10 mouse cellular contexts compared by ENCODE assay signal in the genomic region with DNA sequence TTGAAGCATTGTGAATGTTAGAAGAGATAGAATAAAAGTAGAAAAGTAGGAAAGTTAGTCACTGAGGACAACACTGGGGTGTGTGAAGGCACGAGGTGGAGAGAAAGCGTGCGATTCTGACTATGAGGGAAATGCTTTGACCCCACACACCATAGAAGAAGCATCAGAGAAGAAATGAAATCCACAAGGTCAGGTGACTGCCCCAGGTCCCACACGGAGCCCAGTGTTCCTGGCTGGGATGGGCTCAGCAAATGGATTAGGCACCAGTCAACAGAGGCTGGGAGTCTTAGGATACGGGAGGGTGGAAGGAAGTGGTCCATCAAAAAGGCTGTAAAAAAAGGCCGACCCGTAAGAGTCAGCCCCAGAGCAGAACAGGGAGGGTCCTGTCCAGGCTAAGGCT. TPM values are rescaled to one million over a fixed set of nuclear protein-coding genes. Genes with fewer than 3 reads are reported as not detected.
DNase-seq lines count a peak whose midpoint lies in the region; ATAC-seq and TF ChIP-seq lines count a peak whose summit lies in the region.
"Had no signal": no experiment of that assay in that cellular context is flagged by ENCODE, and none has a peak within 500 bp of the region (broad histone marks: within the 10 kb centered on the region; RNA-seq: fewer than 3 reads in every experiment).

No protein-coding gene starts in this region.

- TF ChIP-seq CTCF in kidney, postnatal 0 days (IDR thresholded peaks at IDR 0.05; ENCODE audit: low read depth), result no peak
- TF ChIP-seq CTCF in kidney, adult 2 months (conservative IDR thresholded peaks at IDR 0.05; ENCODE audit: insufficient read depth, insufficient read length, low read depth, low read length), result no peak

- no peak overlapping the region for H3K4me3 ChIP-seq in kidney, postnatal 0 days (replicated peaks; ENCODE audit: low read depth, low read length)
- H3K4me3 ChIP-seq in kidney, adult 2 months (ENCODE audit: insufficient read depth, low read depth, low read length), result no peak overlapping the region
- H3K4me3 ChIP-seq in neural tube, embryonic 13.5 days, result no peak overlapping the region

- 56% methylated on average over 7 of the region's 7 CpGs for WGBS in kidney, postnatal 0 days
- WGBS in kidney, adult 2 months, result 75% methylated on average over 7 of the region's 7 CpGs
- 78% methylated on average over 7 of the region's 7 CpGs for WGBS in neural tube, embryonic 13.5 days

- ATAC-seq in kidney, postnatal 0 days (replicated peaks; ENCODE audit: low FRiP score, low read depth), result no peak
- ATAC-seq in neural tube, embryonic 13.5 days (ENCODE audit: low read depth), result no peak

- no peak for TF ChIP-seq POLR2A in kidney, adult 2 months (IDR thresholded peaks at IDR 0.05; ENCODE audit: low read depth, low read length)

- no peak overlapping the region for H3K9ac ChIP-seq in kidney, postnatal 0 days (ENCODE audit: low read depth, low read length)
- no peak overlapping the region for H3K9ac ChIP-seq in neural tube, embryonic 13.5 days

- no peaks in the 10 kb centered on the region for H3K9me3 ChIP-seq in kidney, postnatal 0 days (replicated peaks; ENCODE audit: low read length)
- H3K9me3 ChIP-seq in neural tube, embryonic 13.5 days, result no peaks in the 10 kb centered on the region

- peak overlapping the region; percentile 28; the same call in 1 of the 2 replicates for H3K27ac ChIP-seq in kidney, postnatal 0 days
- no peak overlapping the region for H3K27ac ChIP-seq in kidney, adult 2 months (ENCODE audit: insufficient read depth, low read depth, low read length)
- peak overlapping the region; percentile 13; the same call in 1 of the 2 replicates for H3K27ac ChIP-seq in neural tube, embryonic 13.5 days (replicated peaks)

- H3K27me3 ChIP-seq in kidney, postnatal 0 days (ENCODE audit: insufficient read depth, low read length), result no peaks in the 10 kb centered on the region
- no peaks in the 10 kb centered on the region for H3K27me3 ChIP-seq in kidney, adult 2 months (replicated peaks; ENCODE audit: control insufficient read depth, insufficient read depth, low read length)
- no peaks in the 10 kb centered on the region for H3K27me3 ChIP-seq in neural tube, embryonic 13.5 days

- intact Hi-C loops in heart, postnatal 10 days (cut with DNase I), result no loop called here

- 0 out of 2 replicates have a peak, but pooled peaks cover 5% of the 10 kb centered on the region for H3K4me1 ChIP-seq in kidney, postnatal 0 days (replicated peaks; ENCODE audit: insufficient read depth, low read length)
- H3K4me1 ChIP-seq in kidney, adult 2 months (ENCODE audit: control insufficient read depth, insufficient read depth, low read length), result no peaks in the 10 kb centered on the region
- peaks cover 35% of the 10 kb centered on the region for H3K4me1 ChIP-seq in neural tube, embryonic 13.5 days (replicated peaks)

- peak; percentile 90 for DNase-seq in heart, adult 11 months
- DNase-seq in heart, postnatal 10 days, result no peak
- DNase-seq in kidney, postnatal 0 days (ENCODE audit: low spot score), result no peak
- no peak for DNase-seq in kidney, adult 2 months
- no peak for DNase-seq in neural tube, embryonic 10.5 days (ENCODE audit: extremely low spot score, low spot score)
- DNase-seq in thymus, postnatal 14 days, result peak; percentile 44
- DNase-seq in cerebellum, adult 9-10 months, result no peak
- DNase-seq: adrenal gland, postnatal 10 days; cerebellum, adult 9-11 months had no signal

- H3K4me2 ChIP-seq in kidney, postnatal 0 days (ENCODE audit: low read length), result no peak overlapping the region
- no peak overlapping the region for H3K4me2 ChIP-seq in neural tube, embryonic 13.5 days

- H3K36me3 ChIP-seq in kidney, postnatal 0 days (ENCODE audit: insufficient read depth, low read length), result no peaks in the 10 kb centered on the region
- no peaks in the 10 kb centered on the region for H3K36me3 ChIP-seq in kidney, adult 2 months (ENCODE audit: control insufficient read depth, insufficient read depth, low read length)
- no peaks in the 10 kb centered on the region for H3K36me3 ChIP-seq in neural tube, embryonic 13.5 days

RNA-seq across cellular contexts. Expression of gene Rassf2, which starts 9.6 kb away (rescaled TPM):
- 10 to 100 TPM; 16.2 TPM for total RNA-seq in heart, postnatal 10 days (2021)
- polyA plus RNA-seq in kidney, postnatal 0 days (2015; fragmentation: Nextera tagmentation; extraction: Ambion mirVana), result 3.0 and 3.2 TPM in 2 replicates
- 4.6 and 9.2 TPM in 2 replicates for polyA plus RNA-seq in kidney, adult 2 months (2012; rRNA removed)
- 23.4 and 24.8 TPM in 2 replicates for polyA plus RNA-seq in neural tube, embryonic 13.5 days (2015; fragmentation: Nextera tagmentation; extraction: Ambion mirVana)

Comparison
In these comparisons a context has a peak if more than half of its experiments do, and no peak if none do; other contexts are left out.
1. DNase-seq: peak in heart, adult 11 months (single experiment) and thymus, postnatal 14 days (single experiment); none in heart, postnatal 10 days (0 of 2), kidney, postnatal 0 days (single experiment), kidney, adult 2 months (single experiment), neural tube, embryonic 10.5 days (single experiment) and cerebellum, adult 9-10 months (single experiment).